Mouse (Mus musculus): Measurements from ENCODE around the gene Grm5. TPM values are rescaled to one million over a fixed set of nuclear protein-coding genes. Genes with fewer than 3 reads are reported as not detected.

Grm5 gene
- polyA plus RNA-seq, 1 experiment from 2014 or later: 0.08 TPM

- Histone ChIP-seq H3K9ac (no peak overlapping the region), H3K36me3 (no peaks in the 10 kb centered on the region), H3K9me3 (replicated peaks) (no peaks in the 10 kb centered on the region), H3K27ac (replicated peaks) (no peak overlapping the region), H3K4me2 (replicated peaks) (no peak overlapping the region), H3K27me3 (no peaks in the 10 kb centered on the region), H3K4me1 (no peaks in the 10 kb centered on the region), H3K4me3 (replicated peaks) (no peak overlapping the region)
- no peak for ATAC-seq (ENCODE audit: insufficient number of reproducible peaks, low FRiP score, low TSS enrichment, low read depth)
Observed at GRCm38 (mm10) chr7:88091115-88091514, 507.1 kb downstream of the Grm5 start.

- ATAC-seq (ENCODE audit: insufficient number of reproducible peaks, low FRiP score, low TSS enrichment, low read depth): no peak
- Histone ChIP-seq H3K36me3 (no peaks in the 10 kb centered on the region), H3K9me3 (replicated peaks) (no peaks in the 10 kb centered on the region), H3K4me1 (no peaks in the 10 kb centered on the region), H3K4me2 (replicated peaks) (no peak overlapping the region), H3K4me3 (replicated peaks) (no peak overlapping the region), H3K27ac (replicated peaks) (no peak overlapping the region), H3K9ac (no peak overlapping the region), H3K27me3 (no peaks in the 10 kb centered on the region)
- 51% methylated on average over 1 of the region's 1 CpGs for whole genome bisulfite sequencing
Observed at GRCm38 (mm10) chr7:88096536-88097107, 512.7 kb downstream of the Grm5 start.

- no peaks in the 10 kb centered on the region for H3K27me3 ChIP-seq
- no peaks in the 10 kb centered on the region for H3K9me3 ChIP-seq (replicated peaks)
- WGBS: 0% methylated on average over 1 of the region's 1 CpGs
- peak; percentile 79; the same call in 1 of the 2 replicates for ATAC-seq (ENCODE audit: insufficient number of reproducible peaks, low FRiP score, low TSS enrichment, low read depth)
- no peak overlapping the region for H3K4me2 ChIP-seq (replicated peaks)
- no peaks in the 10 kb centered on the region for H3K4me1 ChIP-seq
- no peak overlapping the region for H3K27ac ChIP-seq (replicated peaks)
- H3K36me3 ChIP-seq: no peaks in the 10 kb centered on the region
- no peak overlapping the region for H3K9ac ChIP-seq
- no peak overlapping the region for H3K4me3 ChIP-seq (replicated peaks)
Observed at GRCm38 (mm10) chr7:88097715-88098114, 513.7 kb downstream of the Grm5 start.

GRCm38 (mm10) chr7:88116724-88117409, 532.9 kb downstream of the Grm5 start:
- Histone ChIP-seq H3K4me3 (replicated peaks) (no peak overlapping the region), H3K27ac (replicated peaks) (no peak overlapping the region), H3K4me1 (no peaks in the 10 kb centered on the region), H3K4me2 (replicated peaks) (no peak overlapping the region), H3K9me3 (replicated peaks) (no peaks in the 10 kb centered on the region), H3K27me3 (no peaks in the 10 kb centered on the region), H3K36me3 (no peaks in the 10 kb centered on the region), H3K9ac (no peak overlapping the region)
- WGBS: 66% methylated on average over 6 of the region's 6 CpGs
- no peak for ATAC-seq (ENCODE audit: insufficient number of reproducible peaks, low FRiP score, low TSS enrichment, low read depth)

GRCm38 (mm10) chr7:88128080-88128848, 544.3 kb downstream of the Grm5 start:
- Histone ChIP-seq H3K4me1 (peaks cover 9% of the 10 kb centered on the region), H3K9ac (no peak overlapping the region), H3K9me3 (replicated peaks) (no peaks in the 10 kb centered on the region), H3K27me3 (peaks cover 16% of the 10 kb centered on the region), H3K36me3 (no peaks in the 10 kb centered on the region), H3K27ac (replicated peaks) (no peak overlapping the region), H3K4me2 (replicated peaks) (no peak overlapping the region), H3K4me3 (replicated peaks) (no peak overlapping the region)
- WGBS: 82% methylated on average over 8 of the region's 8 CpGs
- no peak for ATAC-seq (ENCODE audit: insufficient number of reproducible peaks, low FRiP score, low TSS enrichment, low read depth)

- H3K9me3 ChIP-seq (replicated peaks): no peaks in the 10 kb centered on the region
- peaks cover 16% of the 10 kb centered on the region for H3K27me3 ChIP-seq
- peak overlapping the region; percentile 42 for H3K4me3 ChIP-seq (replicated peaks)
- no peaks in the 10 kb centered on the region for H3K36me3 ChIP-seq
- 10% methylated on average over 41 of the region's 41 CpGs for WGBS
- no peak overlapping the region for H3K27ac ChIP-seq (replicated peaks)
- no peak overlapping the region; the same call in 1 of the 2 replicates for H3K9ac ChIP-seq
- peaks cover 9% of the 10 kb centered on the region for H3K4me1 ChIP-seq
- peak; percentile 57 for ATAC-seq (ENCODE audit: insufficient number of reproducible peaks, low FRiP score, low TSS enrichment, low read depth)
- H3K4me2 ChIP-seq (replicated peaks): peak overlapping the region; percentile 80
Observed at GRCm38 (mm10) chr7:88129536-88130487, 545.8 kb downstream of the Grm5 start.

- peak overlapping the region; percentile 42 for H3K4me3 ChIP-seq (replicated peaks)
- peak overlapping the region; percentile 80 for H3K4me2 ChIP-seq (replicated peaks)
- peaks cover 9% of the 10 kb centered on the region for H3K4me1 ChIP-seq
- 27% methylated on average over 22 of the region's 22 CpGs for WGBS
- 0 out of 2 replicates have a peak, but pooled peaks have one; percentile 24 for ATAC-seq (ENCODE audit: insufficient number of reproducible peaks, low FRiP score, low TSS enrichment, low read depth)
- H3K9ac ChIP-seq: no peak overlapping the region
- peaks cover 16% of the 10 kb centered on the region for H3K27me3 ChIP-seq
- no peaks in the 10 kb centered on the region for H3K9me3 ChIP-seq (replicated peaks)
- no peaks in the 10 kb centered on the region for H3K36me3 ChIP-seq
- H3K27ac ChIP-seq (replicated peaks): no peak overlapping the region
Observed at GRCm38 (mm10) chr7:88130488-88130849, 546.5 kb downstream of the Grm5 start.

GRCm38 (mm10) chr7:88159542-88160241, 575.7 kb downstream of the Grm5 start:
- no peak overlapping the region for H3K27ac ChIP-seq (replicated peaks)
- H3K4me3 ChIP-seq (replicated peaks): no peak overlapping the region
- no peaks in the 10 kb centered on the region for H3K27me3 ChIP-seq
- ATAC-seq (ENCODE audit: insufficient number of reproducible peaks, low FRiP score, low TSS enrichment, low read depth): no peak
- no peaks in the 10 kb centered on the region for H3K36me3 ChIP-seq
- H3K4me1 ChIP-seq: no peaks in the 10 kb centered on the region
- H3K4me2 ChIP-seq (replicated peaks): no peak overlapping the region
- no peak overlapping the region for H3K9ac ChIP-seq
- 51% methylated on average over 1 of the region's 1 CpGs for WGBS
- no peaks in the 10 kb centered on the region for H3K9me3 ChIP-seq (replicated peaks)

- no peak for ATAC-seq (ENCODE audit: insufficient number of reproducible peaks, low FRiP score, low TSS enrichment, low read depth)
- Histone ChIP-seq H3K36me3 (no peaks in the 10 kb centered on the region), H3K4me2 (replicated peaks) (no peak overlapping the region), H3K9ac (no peak overlapping the region), H3K27ac (replicated peaks) (no peak overlapping the region), H3K27me3 (no peaks in the 10 kb centered on the region), H3K4me1 (no peaks in the 10 kb centered on the region), H3K9me3 (replicated peaks) (no peaks in the 10 kb centered on the region), H3K4me3 (replicated peaks) (no peak overlapping the region)
- WGBS: 91% methylated on average over 2 of the region's 2 CpGs
Observed at GRCm38 (mm10) chr7:88161586-88161985, 577.6 kb downstream of the Grm5 start.
